Mouse (Mus musculus): Measurements from ENCODE around the gene Trim14.

DNA sequence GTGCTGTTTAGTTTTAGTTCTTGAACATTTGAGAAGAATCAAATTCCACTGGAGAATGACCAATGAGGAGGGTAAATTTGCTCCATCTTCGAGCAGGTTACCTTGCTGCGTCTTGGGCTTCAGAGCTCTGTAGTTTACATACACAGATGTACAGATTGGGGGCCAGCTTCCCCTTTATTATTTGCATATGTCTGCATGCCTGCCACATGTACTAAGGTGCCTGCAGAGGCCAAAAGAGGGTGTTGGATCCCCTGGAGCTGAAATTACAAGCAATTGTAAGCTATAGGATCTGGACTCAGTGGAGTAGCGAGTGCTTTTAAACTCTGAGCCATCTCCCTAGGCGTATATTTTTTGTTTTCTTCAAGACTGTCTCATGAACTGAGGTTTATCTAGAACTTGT is 79.2 kb downstream of the Trim14 start:
- no peak for TF ChIP-seq TCF12 (IDR thresholded peaks at IDR 0.05; ENCODE audit: insufficient read depth, poor library complexity, severe bottlenecking)
- TF ChIP-seq USF1 (IDR thresholded peaks at IDR 0.05; ENCODE audit: low read depth): no peak
- TF ChIP-seq MAX (IDR thresholded peaks at IDR 0.05; ENCODE audit: low read depth): no peak
- TF ChIP-seq POLR2A (IDR thresholded peaks at IDR 0.05; ENCODE audit: insufficient read length, low read depth): no peak
- no peak for TF ChIP-seq E2F4 (IDR thresholded peaks at IDR 0.05; ENCODE audit: insufficient read depth)
- TF ChIP-seq CEBPB (IDR thresholded peaks at IDR 0.05; ENCODE audit: insufficient read depth, poor library complexity, severe bottlenecking): no peak
- no peak for TF ChIP-seq POLR2AphosphoS2 (IDR thresholded peaks at IDR 0.05; ENCODE audit: insufficient read length, low read depth)
- no peak for TF ChIP-seq SRF (IDR thresholded peaks at IDR 0.05; ENCODE audit: control insufficient read depth, insufficient read length, low read depth)
- no peak for TF ChIP-seq REST (IDR thresholded peaks at IDR 0.05; ENCODE audit: insufficient read depth, insufficient read length)
- no peak for TF ChIP-seq TCF3 (IDR thresholded peaks at IDR 0.05; ENCODE audit: insufficient read length, low read depth)
- no peak for TF ChIP-seq MYOD1 (IDR thresholded peaks at IDR 0.05; ENCODE audit: control insufficient read depth in 1 of 3, insufficient read length in 2 of 3, low read depth in 2 of 3)
